Mouse (Mus musculus) inflammation-experienced regulatory T-cells, adult 6 months (primary cell): ENCODE data around the gene Cdkl4. TPM values are rescaled to one million over a fixed set of nuclear protein-coding genes. Genes with fewer than 3 reads are reported as not detected.
A peak's percentile ranks its signal among the peaks of the same experiment; 100 is the strongest.

ENCODE experiments used
- ATAC-seq: one replicate; pipeline ENCODE4 v1.8.0; 2017
- polyA plus RNA-seq, 3 experiments: library from polyadenylated mRNA; unstranded; fragments of 100-300 nt; shearing (Covaris generic); gene quantifications; one replicate each; pipeline ENCODE4 v1.2.1; 2017

Cdkl4 gene
- polyA plus RNA-seq, 3 experiments from 2014 or later: 0.79 to 1.3 (median 0.94) TPM

DNA sequence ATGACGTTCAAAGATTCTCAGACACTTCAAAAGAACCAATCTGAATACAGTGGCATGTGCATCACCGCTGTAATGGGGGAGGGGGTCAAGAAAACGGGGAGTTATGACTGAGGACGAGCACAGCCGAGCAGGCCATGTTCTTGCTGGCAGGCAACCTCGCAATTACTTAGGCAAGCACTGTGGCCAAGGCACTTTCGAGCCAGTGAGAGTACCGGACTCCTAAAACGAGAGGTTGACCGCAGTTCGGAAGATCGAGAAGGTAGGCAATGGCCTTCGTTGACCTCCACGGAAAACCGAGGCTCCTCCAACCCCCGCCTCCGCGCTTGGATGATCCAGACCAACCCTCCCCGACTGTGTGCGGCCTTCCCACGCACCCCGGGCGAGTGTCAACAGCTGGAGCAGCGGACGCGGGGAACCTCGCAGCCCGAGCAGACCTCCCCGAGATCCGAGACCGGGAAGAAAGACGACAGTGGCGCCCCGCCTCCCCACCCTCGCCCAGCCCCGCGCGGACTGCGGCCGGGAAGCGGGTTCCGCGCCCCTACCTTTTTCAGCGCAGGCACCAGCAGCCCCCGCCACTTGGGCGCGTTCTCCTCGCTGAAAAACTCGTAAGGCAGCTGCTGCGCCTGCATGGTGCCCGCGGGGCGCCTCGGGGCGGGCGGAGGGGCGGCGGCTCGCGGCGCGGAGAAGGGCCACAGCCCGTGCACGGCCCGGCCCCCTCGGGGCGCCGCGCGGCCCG, 98.2 kb downstream of the Cdkl4 start:
- peak; percentile 32 for ATAC-seq

DNA sequence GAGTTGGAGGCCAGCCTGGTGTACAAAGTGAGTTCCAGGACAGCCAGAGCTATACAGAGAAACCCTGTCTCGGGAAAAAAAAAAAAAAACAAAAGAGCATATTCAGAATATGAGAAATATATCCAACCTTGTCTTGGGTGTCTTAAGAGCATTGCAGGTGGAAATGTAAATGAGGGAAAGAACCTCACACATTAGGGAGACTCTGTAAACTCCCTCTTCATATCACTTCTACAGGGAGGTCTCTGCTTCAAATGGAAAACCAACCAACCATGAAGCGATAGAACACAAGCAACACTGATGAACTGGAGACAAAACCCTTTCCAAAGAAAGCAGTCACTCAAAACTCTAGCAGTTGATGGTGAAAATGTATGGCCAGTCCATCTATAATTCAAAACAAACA, 99.9 kb downstream of the Cdkl4 start:
- ATAC-seq: no peak

DNA sequence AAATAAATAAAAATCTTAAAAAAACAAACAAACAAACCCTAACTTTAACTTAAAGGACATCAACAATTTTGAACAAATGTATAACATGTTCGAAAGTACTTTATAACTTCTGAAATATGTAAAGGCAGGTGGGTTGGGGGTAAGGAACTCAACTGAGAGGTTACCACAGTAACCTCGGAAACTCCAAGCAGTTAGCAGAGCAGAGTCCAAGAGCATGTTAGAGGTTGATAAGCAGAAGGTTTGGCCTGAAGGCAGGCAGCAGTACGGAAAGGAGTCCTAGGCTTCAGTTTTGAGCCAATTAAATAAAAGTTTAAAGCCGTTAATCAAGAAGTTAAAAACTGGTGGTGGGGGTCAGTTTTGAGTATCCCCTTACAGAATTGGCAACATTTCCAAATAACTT, 101.1 kb downstream of the Cdkl4 start:
- no peak for ATAC-seq

Other genes with a start within 250 kb of the Cdkl4 start
- not detected for gene Gm10190, start 204.3 kb downstream of the Cdkl4 start, polyA plus RNA-seq
- gene Sos1, start 97.4 kb downstream of the Cdkl4 start, polyA plus RNA-seq: 1 to 10 TPM; 4.4 to 5.7 (median 5.6) TPM
- 1 to 10 TPM in 2 of 3 experiments, under 1 TPM in 1; 0.85 to 5.3 (median 4.8) TPM for gene Map4k3, start 150.7 kb upstream of the Cdkl4 start, polyA plus RNA-seq